Mouse (Mus musculus) c-Kit-positive CD71-positive TER-119-positive erythroid progenitor cells, embryonic 14.5 days (primary cell): Measurements from ENCODE around the gene Pcdh17.

Source experiments
- DNase-seq: peaks from one replicate; pipeline ENCODE4 v3.0.0-alpha.2; 2013; ENCODE audit warnings: low spot score

The Pcdh17 gene

GRCm38 (mm10) chr14:84477411-84477810, 34.0 kb downstream of the Pcdh17 start:
- DNase-seq = no peak

- no peak for DNase-seq
Observed at GRCm38 (mm10) chr14:84480546-84480945, 37.2 kb downstream of the Pcdh17 start.

DNA sequence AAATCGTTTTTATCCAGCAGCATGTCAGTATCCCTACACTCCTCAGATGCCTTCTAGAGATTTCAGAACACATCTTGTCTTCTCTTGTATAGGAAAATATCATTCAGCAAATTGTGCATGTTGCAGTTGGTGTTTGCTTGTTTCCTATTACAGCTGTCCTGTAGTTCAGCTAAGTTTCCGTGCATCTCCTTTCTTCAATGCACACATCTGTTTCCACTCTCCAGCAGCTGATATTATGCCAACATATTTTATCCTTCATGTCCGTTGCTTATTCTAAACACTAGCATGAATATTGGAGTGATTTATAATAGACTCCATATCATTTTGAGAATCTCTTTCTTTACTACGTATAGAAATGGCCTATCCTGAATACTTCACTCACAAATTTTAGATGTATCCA, 41.0 kb downstream of the Pcdh17 start:
- no peak for DNase-seq

DNA sequence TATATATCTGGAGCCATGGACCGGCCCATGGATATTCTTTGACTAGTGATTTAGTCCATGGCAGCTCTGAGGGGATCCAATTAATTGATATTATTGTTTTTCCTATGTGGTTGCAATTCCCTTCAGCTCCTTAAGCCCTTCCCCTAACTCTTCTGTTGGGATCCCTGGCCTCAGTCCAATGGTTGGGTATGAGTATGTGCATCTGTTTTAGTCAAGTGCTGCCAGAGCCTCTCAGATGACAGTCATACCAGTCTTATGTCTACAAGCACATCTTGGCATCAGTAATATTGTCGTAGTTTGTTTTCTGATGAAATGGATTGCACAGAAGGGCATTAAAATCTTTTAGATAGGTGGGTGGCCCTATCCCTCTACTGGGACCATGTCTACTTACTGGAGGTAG, 67.6 kb downstream of the Pcdh17 start:
- no peak for DNase-seq

DNA sequence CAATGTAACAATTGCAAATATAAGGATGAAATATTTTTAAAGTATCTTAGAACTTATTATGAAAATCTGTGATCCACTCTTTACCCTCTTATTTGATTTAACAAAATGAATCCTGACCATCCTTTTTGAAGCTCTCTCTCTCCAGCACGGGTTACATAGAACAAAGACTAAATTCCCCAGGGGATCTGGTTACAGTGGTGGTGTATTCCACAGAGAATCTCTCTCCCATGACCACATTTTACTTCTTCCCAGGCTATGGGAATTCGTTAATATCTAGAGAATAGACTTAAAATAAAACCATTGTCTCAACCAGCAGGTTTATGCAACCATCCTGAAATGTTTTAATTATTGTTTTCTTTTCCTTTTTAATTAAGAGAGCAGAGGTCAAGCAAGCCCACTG, 89.0 kb downstream of the Pcdh17 start:
- DNase-seq = no peak

DNA sequence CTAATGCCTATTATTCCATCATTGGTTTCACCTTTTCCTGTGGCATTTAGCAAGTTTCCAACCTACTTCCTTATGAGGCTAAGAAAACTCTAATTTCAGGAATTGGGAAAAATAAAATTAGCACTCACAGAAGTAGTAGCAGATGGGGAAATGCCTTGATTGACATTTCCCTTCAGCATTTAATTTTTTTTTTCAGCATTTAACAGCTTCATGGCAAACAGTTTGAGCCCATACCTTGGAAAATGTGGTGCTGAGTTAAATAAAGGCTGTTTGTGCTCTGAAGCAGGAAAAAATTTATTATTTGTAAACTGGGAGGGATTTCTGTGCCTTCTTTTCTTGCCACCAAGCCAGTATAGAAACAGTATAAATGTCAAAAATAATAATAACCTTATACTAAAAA, 91.9 kb downstream of the Pcdh17 start:
- no peak for DNase-seq

- DNase-seq = no peak
Observed at GRCm38 (mm10) chr14:84541838-84542237, 98.5 kb downstream of the Pcdh17 start.

DNA sequence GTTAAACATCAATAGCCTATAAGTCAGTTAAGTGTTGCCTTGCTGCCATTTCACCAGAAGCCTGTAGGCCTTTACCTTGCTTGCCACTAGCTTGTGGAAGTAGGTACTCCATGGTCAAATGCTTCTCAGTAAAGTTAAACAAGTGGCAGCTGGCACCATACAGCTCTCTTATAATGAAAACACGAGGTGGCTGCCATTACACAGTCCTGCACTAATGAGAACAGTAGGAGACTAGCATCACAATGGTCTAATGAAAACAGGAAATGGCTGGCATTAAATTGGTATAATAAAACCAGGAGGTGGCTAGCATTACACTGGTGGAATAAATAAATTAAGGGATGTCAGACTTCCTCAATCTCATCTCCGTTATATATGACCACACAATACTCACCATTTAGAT, 102.6 kb downstream of the Pcdh17 start:
- DNase-seq = no peak

DNA sequence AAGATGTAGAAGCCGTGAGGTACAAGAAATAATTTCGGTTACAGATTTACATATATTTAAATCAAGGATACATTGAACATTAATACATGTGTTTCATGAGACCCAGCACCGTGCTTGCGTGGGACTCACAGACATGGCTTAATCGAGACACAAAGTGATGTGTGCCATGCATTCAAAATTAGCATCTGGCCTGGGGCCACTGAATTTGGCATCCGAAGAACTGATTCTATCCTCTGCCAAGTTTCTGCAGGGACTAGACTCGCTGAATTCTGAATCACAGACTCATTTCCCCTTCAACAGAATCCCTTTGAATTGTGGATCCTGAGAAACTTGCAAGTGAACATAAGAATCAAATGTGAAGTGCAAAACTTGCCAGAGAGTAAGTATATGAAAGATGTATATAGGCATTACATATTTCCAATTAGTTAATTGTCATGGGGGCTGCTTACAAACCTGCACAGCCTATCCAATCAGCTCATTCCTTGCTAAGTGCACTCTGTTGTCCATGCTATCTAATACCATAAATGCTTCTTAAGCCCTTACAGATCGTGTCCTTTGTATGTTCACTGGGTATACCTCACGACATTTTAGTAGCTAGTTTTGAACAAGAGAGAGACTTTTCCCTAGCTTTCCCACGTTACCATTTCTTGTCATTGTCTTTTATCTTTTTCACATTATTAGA, 104.3 kb downstream of the Pcdh17 start:
- DNase-seq = no peak

DNA sequence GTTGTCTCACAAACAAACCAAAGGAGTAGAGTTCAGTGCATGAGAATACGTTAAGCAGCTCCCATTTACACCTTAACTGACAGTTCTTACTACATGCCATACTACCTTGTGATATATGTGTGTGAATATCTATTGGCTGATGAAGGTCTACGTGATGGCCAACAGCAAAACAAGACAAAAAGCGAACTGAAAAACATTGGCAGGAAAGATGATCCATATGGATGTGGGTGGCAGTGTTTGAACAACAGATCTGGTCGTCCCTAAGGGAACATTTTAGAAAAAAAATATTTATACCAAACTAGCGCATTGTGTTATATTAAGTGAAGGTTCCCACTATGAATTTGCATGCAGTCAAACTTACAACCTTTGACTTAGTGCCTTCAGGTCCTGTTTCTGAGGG, 108.2 kb downstream of the Pcdh17 start:
- no peak for DNase-seq

GRCm38 (mm10) chr14:84571071-84571470, 127.7 kb downstream of the Pcdh17 start:
- no peak for DNase-seq
